Mouse (Mus musculus) stomach, embryonic 14.5 days (tissue): ENCODE measurements around the gene Gm45213. TPM values are rescaled to one million over a fixed set of nuclear protein-coding genes. Genes with fewer than 3 reads are reported as not detected.

Source experiments
- ATAC-seq: fragments of 200-750 bp; cut with Nextera tagmentation; 2 replicates; pipeline ENCODE4 v1.8.0; 2017; ENCODE audit warnings: low read depth, moderate TSS enrichment; ENCODE audit not compliant: insufficient number of reproducible peaks, insufficient read depth, low FRiP score
- H3K27ac ChIP-seq: fragments of 300-500 bp; sonication (generic); 2 replicates; pipeline ENCODE4 v1.5.1; 2014; ENCODE audit warnings: mild to moderate bottlenecking, low read length, moderate library complexity, mixed read lengths
- H3K27me3 ChIP-seq: fragments of 300-500 bp; sonication (generic); 2 replicates; pipeline ENCODE4 v1.6.1; 2014; ENCODE audit warnings: low read length, control low read depth, mixed read lengths; ENCODE audit not compliant: control insufficient read depth, insufficient read depth
- H3K36me3 ChIP-seq: fragments of 300-500 bp; sonication (generic); 2 replicates; pipeline ENCODE4 v1.6.1; 2014; ENCODE audit warnings: mild to moderate bottlenecking, control low read depth, low read length, moderate library complexity, mixed read lengths; ENCODE audit not compliant: control insufficient read depth, insufficient read depth
- H3K4me1 ChIP-seq: fragments of 300-500 bp; sonication (generic); 2 replicates; pipeline ENCODE4 v1.6.1; 2014; ENCODE audit warnings: low read length, control low read depth, mixed read lengths; ENCODE audit not compliant: control insufficient read depth, insufficient read depth
- H3K4me2 ChIP-seq: fragments of 300-500 bp; sonication (generic); replicated peaks from 2 replicates; pipeline ENCODE4 v1.6.1; 2014; ENCODE audit warnings: low read depth, low read length, control low read depth
- H3K4me3 ChIP-seq: fragments of 300-500 bp; sonication (generic); 2 replicates; pipeline ENCODE4 v1.5.1; 2014; ENCODE audit warnings: low read depth, low read length, control low read depth
- H3K9ac ChIP-seq: fragments of 300-500 bp; sonication (generic); replicated peaks from 2 replicates; pipeline ENCODE4 v1.6.1; 2014; ENCODE audit warnings: low read depth, mild to moderate bottlenecking, control low read depth, low read length, moderate library complexity, mixed read lengths
- H3K9me3 ChIP-seq: fragments of 300-500 bp; sonication (generic); 2 replicates; pipeline ENCODE4 v1.6.1; 2016; ENCODE audit warnings: low read depth, low read length, control low read depth; ENCODE audit not compliant: control insufficient read depth
- WGBS: fragments of 180-500 bp; shearing (Covaris S2); extraction: QIAGEN DNeasy Blood & Tissue Kit; methylation state at CpG from one replicate; pipeline ENCODE4 v1.1.7; 2014; 5-methylcytosine and 5-hydroxymethylcytosine counted together
- polyA plus RNA-seq: library from polyadenylated mRNA; unstranded; fragments of >200 nt; fragmentation: Nextera tagmentation; extraction: Ambion mirVana; gene quantifications from 2 replicates; pipeline ENCODE4 v1.2.1, GENCODE M21; 2014

Gene Gm45213
- not detected in 2 replicates for polyA plus RNA-seq

DNA sequence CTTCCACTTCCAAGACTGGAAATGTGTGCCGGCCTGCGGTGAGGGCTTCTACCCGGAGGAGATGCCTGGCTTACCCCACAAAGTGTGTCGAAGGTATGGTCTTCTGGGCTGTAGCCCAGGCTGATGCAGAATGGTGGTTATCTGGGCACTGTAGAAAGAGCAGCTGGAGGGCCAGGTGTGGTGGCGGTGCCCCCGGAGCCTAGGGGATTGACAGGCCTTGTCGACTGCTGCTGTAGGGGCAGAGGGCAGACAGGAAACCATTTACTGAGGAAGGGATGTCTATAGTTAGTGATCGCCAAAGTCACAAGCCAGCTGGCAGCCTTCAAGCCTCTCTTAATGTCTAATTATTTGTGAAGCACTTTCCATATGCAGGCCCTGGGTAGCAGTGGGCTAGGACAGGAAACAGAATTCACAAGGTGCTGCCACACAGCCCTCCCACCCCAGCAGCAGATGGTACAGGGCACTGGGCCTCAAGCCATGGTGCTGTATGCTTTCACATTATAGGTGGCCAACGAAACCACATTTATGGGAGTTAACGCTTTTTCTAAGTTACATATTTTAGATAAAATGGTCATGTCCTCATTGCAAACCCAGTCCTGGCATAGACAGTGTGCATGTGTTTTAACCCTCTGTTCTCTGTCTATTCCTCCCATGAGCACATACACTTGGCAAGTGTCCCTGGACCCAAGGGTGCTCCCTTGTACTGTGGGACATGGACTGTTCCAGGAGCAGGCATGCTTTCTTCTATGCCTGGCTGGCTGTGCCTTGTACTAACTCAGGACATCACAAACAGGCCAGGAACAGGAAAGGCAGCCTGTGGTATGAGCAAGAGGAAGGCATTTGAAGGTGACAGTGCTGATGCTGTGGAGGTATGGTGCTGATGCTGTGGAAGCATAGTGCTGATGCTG lies at the start of gene Gm45213:
Gene Gm45213, plus strand, starts transcription at position 51 of the 908 bp plus-strand sequence.
- 0 out of 2 replicates have a peak, but pooled peaks cover 4% of the 10 kb centered on the region for H3K4me1 ChIP-seq
- 60% methylated on average over 10 of the region's 10 CpGs for WGBS
- H3K4me2 ChIP-seq = no peak within 1 kb of the TSS
- H3K27ac ChIP-seq = no peak within 1 kb of the TSS
- H3K36me3 ChIP-seq = no peaks in the 10 kb centered on the region
- no peaks in the 10 kb centered on the region for H3K27me3 ChIP-seq
- H3K4me3 ChIP-seq = no peak within 1 kb of the TSS
- ATAC-seq = no peak
- no peaks in the 10 kb centered on the region for H3K9me3 ChIP-seq
- no peak within 1 kb of the TSS for H3K9ac ChIP-seq

DNA sequence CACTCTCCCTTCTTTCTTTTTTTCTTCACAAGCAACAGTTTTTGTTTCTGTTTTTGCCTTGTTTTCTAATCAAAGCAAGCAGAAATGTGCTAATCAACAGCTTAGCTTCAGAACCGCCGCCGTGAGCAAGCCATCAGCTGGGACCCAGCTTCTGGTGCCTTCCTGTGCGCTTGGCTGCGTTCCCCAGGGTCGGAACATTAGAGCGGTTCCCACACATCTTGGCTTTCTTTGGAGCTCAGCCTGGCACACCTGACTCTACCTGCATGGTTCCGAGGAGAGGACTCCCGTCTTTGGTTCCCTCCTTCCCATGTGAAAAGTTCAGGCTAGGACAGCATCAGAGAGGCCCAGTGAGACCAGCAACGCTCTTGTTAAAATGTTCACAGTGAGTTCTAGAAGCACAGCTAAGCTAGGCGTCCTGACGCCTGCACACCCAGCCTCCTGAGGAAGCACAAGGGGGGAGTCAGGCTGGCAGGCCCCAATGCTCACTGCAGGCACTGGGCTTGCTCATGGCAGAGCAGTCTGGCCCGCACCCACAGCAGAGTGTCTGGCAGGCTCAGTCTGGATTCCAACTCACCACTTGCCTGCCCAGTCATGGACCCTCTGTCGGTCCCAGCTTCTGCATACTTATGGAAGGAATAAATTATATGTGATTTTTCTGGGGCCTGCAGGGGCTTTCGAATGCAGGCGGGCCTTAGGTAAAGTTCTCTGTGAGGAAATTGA lies 42.2 kb upstream of the Gm45213 start:
- Histone ChIP-seq H3K9me3 (no peaks in the 10 kb centered on the region; the same call in 1 of the 2 replicates), H3K4me3 (no peak overlapping the region), H3K27me3 (no peaks in the 10 kb centered on the region), H3K4me2 (no peak overlapping the region), H3K36me3 (no peaks in the 10 kb centered on the region), H3K27ac (peak overlapping the region; percentile 75; the same call in 1 of the 2 replicates), H3K4me1 (no peaks in the 10 kb centered on the region), H3K9ac (no peak overlapping the region)
- WGBS = 82% methylated on average over 16 of the region's 16 CpGs
- ATAC-seq = no peak

DNA sequence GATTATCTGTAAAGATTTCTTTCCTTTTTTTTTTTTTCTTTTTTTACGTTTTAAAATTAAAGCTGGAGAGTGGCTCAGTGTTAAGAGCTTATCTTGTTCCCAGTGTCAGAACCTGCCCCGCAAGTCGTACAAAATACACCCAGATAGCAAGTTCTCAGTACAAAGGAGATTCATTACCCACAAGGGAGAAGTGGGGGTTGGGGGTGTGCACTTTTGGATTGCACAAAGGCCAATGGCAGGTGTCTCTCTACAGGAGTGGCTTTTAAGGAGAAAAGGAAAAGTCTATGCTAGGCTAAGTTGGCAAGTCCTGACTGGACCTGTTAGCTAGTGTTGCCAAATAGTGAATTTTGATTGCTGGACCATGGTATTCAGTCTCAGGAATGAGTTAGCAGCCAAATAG lies 41.6 kb upstream of the Gm45213 start:
- 68% methylated on average over 3 of the region's 3 CpGs for WGBS
- Histone ChIP-seq H3K4me3 (no peak overlapping the region), H3K9me3 (no peaks in the 10 kb centered on the region; the same call in 1 of the 2 replicates), H3K4me2 (no peak overlapping the region), H3K27me3 (no peaks in the 10 kb centered on the region), H3K36me3 (no peaks in the 10 kb centered on the region), H3K9ac (no peak overlapping the region), H3K27ac (peak overlapping the region; percentile 75; the same call in 1 of the 2 replicates), H3K4me1 (no peaks in the 10 kb centered on the region)
- ATAC-seq = peak; percentile 61; the same call in 1 of the 2 replicates

DNA sequence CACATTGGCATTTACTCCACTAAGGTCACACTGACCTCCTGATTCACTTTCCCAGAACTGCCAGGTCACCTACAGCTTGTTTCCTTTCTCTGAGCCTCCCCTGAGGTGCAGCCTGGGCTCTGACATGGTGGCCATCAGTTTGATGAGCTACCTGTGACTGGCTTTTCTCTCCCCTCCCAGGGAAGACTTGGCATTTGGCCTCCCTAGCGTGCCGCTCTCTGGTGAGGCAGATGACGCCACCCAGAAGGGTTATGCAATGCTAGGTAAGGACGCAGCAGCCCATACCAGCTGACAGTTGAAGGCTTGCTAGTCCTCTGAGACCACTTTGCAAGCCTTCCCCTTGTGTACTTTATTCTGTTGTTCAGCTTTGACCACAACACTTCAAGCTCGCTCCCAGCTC lies 40.0 kb upstream of the Gm45213 start:
- no peaks in the 10 kb centered on the region for H3K36me3 ChIP-seq
- no peaks in the 10 kb centered on the region for H3K4me1 ChIP-seq
- H3K27ac ChIP-seq = no peak overlapping the region
- no peaks in the 10 kb centered on the region; the same call in 1 of the 2 replicates for H3K9me3 ChIP-seq
- H3K4me3 ChIP-seq = no peak overlapping the region
- H3K9ac ChIP-seq = no peak overlapping the region
- WGBS = 86% methylated on average over 5 of the region's 5 CpGs
- ATAC-seq = no peak
- no peak overlapping the region for H3K4me2 ChIP-seq
- H3K27me3 ChIP-seq = no peaks in the 10 kb centered on the region

DNA sequence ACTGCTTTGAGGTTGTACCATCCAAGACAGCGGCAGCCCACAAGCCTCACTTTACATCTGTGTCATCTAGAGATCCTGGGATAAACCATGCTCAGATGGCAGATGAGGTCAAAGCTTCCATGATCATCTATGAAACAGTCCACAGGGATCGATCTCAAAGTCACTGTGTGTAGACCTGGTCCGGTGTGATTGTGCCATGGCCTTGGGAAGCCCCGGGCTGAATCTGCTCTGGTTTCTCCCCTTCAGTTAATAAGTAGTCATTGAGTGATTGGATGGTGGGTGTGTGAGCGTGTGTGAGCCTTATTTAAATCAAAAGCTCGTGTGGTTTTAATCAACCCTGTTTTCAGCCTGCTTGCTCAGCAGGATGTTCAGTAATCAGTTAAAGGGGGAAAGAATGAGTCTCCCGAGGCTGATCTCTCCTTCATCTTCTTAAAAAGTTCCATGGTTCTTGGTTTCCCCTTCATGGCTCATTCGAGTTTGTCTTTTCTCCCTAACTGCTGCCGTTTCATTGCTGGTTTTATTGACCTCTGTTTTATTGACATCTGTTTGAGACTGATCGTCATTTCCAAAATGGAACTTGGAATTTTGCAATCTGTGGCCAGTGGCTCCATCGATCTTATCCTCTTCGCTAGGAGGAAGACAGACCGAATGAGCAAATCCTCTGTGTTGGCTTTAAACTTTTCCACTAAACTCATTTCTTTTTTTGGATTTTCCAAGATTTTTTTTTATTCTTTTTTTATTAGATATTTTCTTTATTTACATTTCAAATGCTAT lies 39.4 kb upstream of the Gm45213 start:
- WGBS = 85% methylated on average over 13 of the region's 13 CpGs
- no peak for ATAC-seq
- no peaks in the 10 kb centered on the region for H3K36me3 ChIP-seq

DNA sequence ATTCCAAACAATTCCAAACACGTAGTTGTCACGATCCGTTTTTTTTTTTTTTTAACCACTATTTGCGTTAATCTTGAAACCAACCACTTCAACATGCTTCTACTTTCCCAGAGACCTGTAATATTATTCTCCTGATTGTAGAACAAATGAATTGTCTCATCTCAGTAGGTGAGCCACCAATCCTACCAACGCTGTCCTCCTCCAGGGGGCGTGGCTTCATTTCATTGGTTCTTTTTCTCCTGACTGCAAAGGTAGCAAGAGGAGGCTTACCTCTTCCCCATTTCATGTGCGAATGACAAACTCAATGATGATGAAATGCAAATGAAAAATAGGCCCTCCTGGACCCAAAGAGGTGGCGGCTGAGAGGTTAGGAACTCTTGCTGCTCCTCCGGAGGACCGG lies 38.3 kb upstream of the Gm45213 start:
- Histone ChIP-seq H3K4me3 (no peak overlapping the region), H3K36me3 (no peaks in the 10 kb centered on the region), H3K27ac (no peak overlapping the region), H3K27me3 (no peaks in the 10 kb centered on the region), H3K4me2 (no peak overlapping the region), H3K9me3 (no peaks in the 10 kb centered on the region), H3K4me1 (no peaks in the 10 kb centered on the region), H3K9ac (no peak overlapping the region)
- WGBS = 88% methylated on average over 10 of the region's 10 CpGs
- no peak for ATAC-seq

More for the DNA sequence above, 39.4 kb upstream of the Gm45213 start:
- no peaks in the 10 kb centered on the region for H3K4me1 ChIP-seq
- no peaks in the 10 kb centered on the region for H3K27me3 ChIP-seq
- H3K4me3 ChIP-seq = no peak overlapping the region
- no peaks in the 10 kb centered on the region; the same call in 1 of the 2 replicates for H3K9me3 ChIP-seq
- no peak overlapping the region for H3K27ac ChIP-seq
- no peak overlapping the region for H3K9ac ChIP-seq
- no peak overlapping the region for H3K4me2 ChIP-seq

DNA sequence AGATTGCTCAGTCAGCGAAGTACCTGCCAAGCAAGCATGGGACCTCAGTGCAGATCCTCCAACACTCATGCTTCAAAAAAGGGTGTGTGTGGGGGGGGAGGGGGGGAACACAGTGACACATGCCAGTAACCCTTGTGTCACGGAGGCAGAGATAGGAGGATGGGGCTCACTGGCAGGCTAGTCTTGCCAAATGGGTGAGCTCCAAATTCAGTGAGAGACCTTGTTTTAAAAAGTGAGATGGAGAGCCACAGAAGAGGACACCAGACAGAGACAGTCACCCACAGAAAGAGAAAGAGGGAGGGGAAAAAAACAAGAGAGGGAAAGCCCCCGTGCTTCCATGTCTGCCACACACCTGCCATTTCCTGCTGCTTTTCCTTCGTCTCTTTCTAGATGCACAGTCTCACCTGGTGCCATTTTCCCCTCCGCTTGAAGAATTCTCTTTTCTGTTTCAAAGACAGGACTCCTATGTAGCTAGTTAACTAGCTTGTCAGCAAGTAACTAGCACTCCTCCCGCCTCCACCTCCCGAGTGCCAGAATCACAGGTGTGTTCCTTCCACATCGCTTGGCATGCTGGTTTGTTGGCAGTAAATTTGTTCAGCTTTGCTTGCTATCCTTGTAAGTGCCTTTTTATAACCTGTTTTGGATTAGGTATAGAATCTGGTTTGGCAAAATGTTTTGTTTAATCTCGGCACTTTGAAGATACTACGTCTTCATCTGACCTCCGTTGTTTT lies 35.1 kb upstream of the Gm45213 start:
- 72% methylated on average over 11 of the region's 11 CpGs for WGBS
- H3K4me3 ChIP-seq = no peak overlapping the region
- H3K4me2 ChIP-seq = no peak overlapping the region
- H3K9me3 ChIP-seq = no peaks in the 10 kb centered on the region
- no peak for ATAC-seq
- no peaks in the 10 kb centered on the region for H3K27me3 ChIP-seq
- no peak overlapping the region for H3K9ac ChIP-seq
- no peaks in the 10 kb centered on the region for H3K36me3 ChIP-seq
- H3K27ac ChIP-seq = no peak overlapping the region
- no peaks in the 10 kb centered on the region for H3K4me1 ChIP-seq
